Mouse (Mus musculus) cerebellum, postnatal 10 days (tissue): ENCODE data around the gene Wdr91.

Source experiments
- DNase-seq, 2 experiments: peaks; one replicate each; pipeline ENCODE4 v3.0.0; 2021; ENCODE audit warnings: mixed read lengths in 2 of 2

Gene Wdr91

GRCm38 (mm10) chr6:34914462-34914861 lies 3.8 kb upstream of the Wdr91 start:
- DNase-seq = no peak

GRCm38 (mm10) chr6:34913341-34914040 lies 2.8 kb upstream of the Wdr91 start:
- DNase-seq = no peak

GRCm38 (mm10) chr6:34909631-34910345 lies 888 bp downstream of the Wdr91 start:
- DNase-seq = no peak

GRCm38 (mm10) chr6:34907696-34908260 lies 2.9 kb downstream of the Wdr91 start:
- DNase-seq = no peak

- no peak for DNase-seq
These were observed 3.5 kb downstream of the Wdr91 start for GRCm38 (mm10) chr6:34907121-34907614.

GRCm38 (mm10) chr6:34906661-34907060 lies 4.0 kb downstream of the Wdr91 start:
- no peak for DNase-seq

GRCm38 (mm10) chr6:34906125-34906524 lies 4.6 kb downstream of the Wdr91 start:
- DNase-seq = no peak

- DNase-seq = no peak
These were observed 6.3 kb downstream of the Wdr91 start for GRCm38 (mm10) chr6:34904361-34904760.

GRCm38 (mm10) chr6:34903851-34904250 lies 6.8 kb downstream of the Wdr91 start:
- no peak for DNase-seq

GRCm38 (mm10) chr6:34903441-34903840 lies 7.2 kb downstream of the Wdr91 start:
- DNase-seq = no peak

GRCm38 (mm10) chr6:34902578-34902977 lies 8.1 kb downstream of the Wdr91 start:
- no peak for DNase-seq

- no peak for DNase-seq
These were observed 8.7 kb downstream of the Wdr91 start for GRCm38 (mm10) chr6:34901911-34902444.

- peak; percentile 46 to 62 for DNase-seq
These were observed 9.7 kb downstream of the Wdr91 start for GRCm38 (mm10) chr6:34900990-34901389.

GRCm38 (mm10) chr6:34899127-34899526 lies 11.5 kb downstream of the Wdr91 start:
- no peak for DNase-seq

GRCm38 (mm10) chr6:34896168-34896780 lies 14.4 kb downstream of the Wdr91 start:
- DNase-seq = no peak

GRCm38 (mm10) chr6:34895569-34895968 lies 15.1 kb downstream of the Wdr91 start:
- DNase-seq = no peak

- no peak for DNase-seq
These were observed 21.5 kb downstream of the Wdr91 start for GRCm38 (mm10) chr6:34889185-34889584.

GRCm38 (mm10) chr6:34887131-34887850 lies 23.4 kb downstream of the Wdr91 start:
- no peak for DNase-seq

- no peak for DNase-seq
These were observed 26.0 kb downstream of the Wdr91 start for GRCm38 (mm10) chr6:34884724-34885123.

- peak; percentile 72 to 75 for DNase-seq
These were observed 30.7 kb downstream of the Wdr91 start for GRCm38 (mm10) chr6:34879911-34880475.

GRCm38 (mm10) chr6:34879101-34879740 lies 31.5 kb downstream of the Wdr91 start:
- DNase-seq = no peak
